Mouse (Mus musculus): ENCODE results near the gene Poglut1. TPM values are rescaled to one million over a fixed set of nuclear protein-coding genes. Genes with fewer than 3 reads are reported as not detected.

The Poglut1 gene
- 2.7 and 6.5 TPM in 2 replicates for polyA plus RNA-seq (2012; rRNA removed)

GRCm38 (mm10) chr16:38549479-38550396 lies at the start of gene Poglut1:
TSS of gene Poglut1 (minus strand) at chr16:38550258.
- Histone ChIP-seq H3K27ac (ENCODE audit: insufficient read depth, low read depth, low read length) (no peak within 1 kb of the TSS), H3K4me3 (ENCODE audit: low read depth, low read length) (peak within 1 kb of the TSS; percentile 96), H3K27me3 (ENCODE audit: control insufficient read depth, insufficient read depth, low read length) (no peaks in the 10 kb centered on the region), H3K36me3 (ENCODE audit: control insufficient read depth, insufficient read depth, low read length) (peaks cover 2% of the 10 kb centered on the region; the same call in 1 of the 2 replicates), H3K4me1 (ENCODE audit: control insufficient read depth, insufficient read depth, insufficient read length, low read length) (no peaks in the 10 kb centered on the region; the same call in 1 of the 2 replicates)
- TF ChIP-seq POLR2A (IDR thresholded peaks at IDR 0.05; ENCODE audit: low read depth, low read length) (no peak; the same call in 1 of the 2 replicates), CTCF (IDR thresholded peaks at IDR 0.05; ENCODE audit: extremely low read depth, insufficient read length, insufficient replicate concordance, low read depth, low read length) (no peak)
- WGBS = 2% methylated on average over 54 of the region's 54 CpGs

- H3K27ac ChIP-seq (ENCODE audit: insufficient read depth, low read depth, low read length) = no peak overlapping the region
- no peaks in the 10 kb centered on the region for H3K4me1 ChIP-seq (ENCODE audit: control insufficient read depth, insufficient read depth, insufficient read length, low read length)
- H3K4me3 ChIP-seq (ENCODE audit: low read depth, low read length) = no peak overlapping the region
- no peak for TF ChIP-seq CTCF (IDR thresholded peaks at IDR 0.05; ENCODE audit: extremely low read depth, insufficient read length, insufficient replicate concordance, low read depth, low read length)
- no peak for TF ChIP-seq POLR2A (IDR thresholded peaks at IDR 0.05; ENCODE audit: low read depth, low read length)
- WGBS = 59% methylated on average over 11 of the region's 11 CpGs
- H3K36me3 ChIP-seq (ENCODE audit: control insufficient read depth, insufficient read depth, low read length) = peaks cover 6% of the 10 kb centered on the region; the same call in 1 of the 2 replicates
- no peaks in the 10 kb centered on the region for H3K27me3 ChIP-seq (ENCODE audit: control insufficient read depth, insufficient read depth, low read length)
Observed at GRCm38 (mm10) chr16:38598986-38599680, 49.1 kb upstream of the Poglut1 start.

- WGBS = 86% methylated on average over 2 of the region's 2 CpGs
- TF ChIP-seq CTCF (IDR thresholded peaks at IDR 0.05; ENCODE audit: extremely low read depth, insufficient read length, insufficient replicate concordance, low read depth, low read length) = no peak
- TF ChIP-seq POLR2A (IDR thresholded peaks at IDR 0.05; ENCODE audit: low read depth, low read length) = no peak
- Histone ChIP-seq H3K27ac (ENCODE audit: insufficient read depth, low read depth, low read length) (no peak overlapping the region), H3K27me3 (ENCODE audit: control insufficient read depth, insufficient read depth, low read length) (no peaks in the 10 kb centered on the region), H3K4me1 (ENCODE audit: control insufficient read depth, insufficient read depth, insufficient read length, low read length) (peaks cover 2% of the 10 kb centered on the region; the same call in 1 of the 2 replicates), H3K36me3 (ENCODE audit: control insufficient read depth, insufficient read depth, low read length) (peaks cover 13% of the 10 kb centered on the region), H3K4me3 (ENCODE audit: low read depth, low read length) (no peak overlapping the region)
Observed at GRCm38 (mm10) chr16:38596651-38597050, 46.6 kb upstream of the Poglut1 start.

- TF ChIP-seq CTCF (IDR thresholded peaks at IDR 0.05; ENCODE audit: extremely low read depth, insufficient read length, insufficient replicate concordance, low read depth, low read length) = no peak
- no peak for TF ChIP-seq POLR2A (IDR thresholded peaks at IDR 0.05; ENCODE audit: low read depth, low read length)
- Histone ChIP-seq H3K27ac (ENCODE audit: insufficient read depth, low read depth, low read length) (no peak overlapping the region), H3K4me1 (ENCODE audit: control insufficient read depth, insufficient read depth, insufficient read length, low read length) (peaks cover 2% of the 10 kb centered on the region; the same call in 1 of the 2 replicates), H3K36me3 (ENCODE audit: control insufficient read depth, insufficient read depth, low read length) (peaks cover 18% of the 10 kb centered on the region), H3K27me3 (ENCODE audit: control insufficient read depth, insufficient read depth, low read length) (no peaks in the 10 kb centered on the region), H3K4me3 (ENCODE audit: low read depth, low read length) (no peak overlapping the region)
- WGBS = 72% methylated on average over 2 of the region's 2 CpGs
Observed at GRCm38 (mm10) chr16:38596099-38596498, 46.0 kb upstream of the Poglut1 start.

- TF ChIP-seq CTCF (IDR thresholded peaks at IDR 0.05; ENCODE audit: extremely low read depth, insufficient read length, insufficient replicate concordance, low read depth, low read length) = no peak
- no peak for TF ChIP-seq POLR2A (IDR thresholded peaks at IDR 0.05; ENCODE audit: low read depth, low read length)
- WGBS = 89% methylated on average over 1 of the region's 1 CpGs
- peaks cover 29% of the 10 kb centered on the region for H3K36me3 ChIP-seq (ENCODE audit: control insufficient read depth, insufficient read depth, low read length)
- peaks cover 2% of the 10 kb centered on the region; the same call in 1 of the 2 replicates for H3K4me1 ChIP-seq (ENCODE audit: control insufficient read depth, insufficient read depth, insufficient read length, low read length)
- no peaks in the 10 kb centered on the region for H3K27me3 ChIP-seq (ENCODE audit: control insufficient read depth, insufficient read depth, low read length)
- H3K27ac ChIP-seq (ENCODE audit: insufficient read depth, low read depth, low read length) = no peak overlapping the region
- H3K4me3 ChIP-seq (ENCODE audit: low read depth, low read length) = no peak overlapping the region
Observed at GRCm38 (mm10) chr16:38594435-38594834, 44.4 kb upstream of the Poglut1 start.

GRCm38 (mm10) chr16:38592946-38593345 lies 42.9 kb upstream of the Poglut1 start:
- peaks cover 34% of the 10 kb centered on the region for H3K36me3 ChIP-seq (ENCODE audit: control insufficient read depth, insufficient read depth, low read length)
- no peak for TF ChIP-seq CTCF (IDR thresholded peaks at IDR 0.05; ENCODE audit: extremely low read depth, insufficient read length, insufficient replicate concordance, low read depth, low read length)
- no peak for TF ChIP-seq POLR2A (IDR thresholded peaks at IDR 0.05; ENCODE audit: low read depth, low read length)
- peaks cover 2% of the 10 kb centered on the region; the same call in 1 of the 2 replicates for H3K4me1 ChIP-seq (ENCODE audit: control insufficient read depth, insufficient read depth, insufficient read length, low read length)
- 90% methylated on average over 4 of the region's 4 CpGs for WGBS
- no peaks in the 10 kb centered on the region for H3K27me3 ChIP-seq (ENCODE audit: control insufficient read depth, insufficient read depth, low read length)
- H3K4me3 ChIP-seq (ENCODE audit: low read depth, low read length) = no peak overlapping the region
- H3K27ac ChIP-seq (ENCODE audit: insufficient read depth, low read depth, low read length) = no peak overlapping the region
